In the genomic region with DNA sequence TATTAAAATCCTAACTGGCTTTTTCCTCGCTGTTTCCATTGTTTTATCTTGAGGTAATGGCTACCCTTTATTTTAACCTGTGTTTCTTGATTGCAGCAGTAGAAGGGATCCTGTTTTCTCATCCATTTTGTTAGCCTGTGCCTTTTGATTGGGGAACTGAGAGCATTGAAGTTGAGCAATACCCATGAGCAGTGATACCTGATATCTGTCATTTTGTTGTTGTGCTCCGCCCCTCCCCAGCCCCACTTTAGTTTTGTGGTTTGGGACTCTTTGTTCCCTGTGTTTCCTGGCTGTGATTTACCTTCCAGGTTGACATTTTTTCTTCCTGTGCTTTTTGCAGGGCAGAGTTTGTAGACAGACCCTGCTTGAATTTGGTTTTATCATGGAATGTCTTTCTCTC, we compare ENCODE assay signal across 22 mouse cellular contexts.
"Had no signal": no experiment of that assay in that cellular context is flagged by ENCODE, and none has a peak within 500 bp of the region (broad histone marks: within the 10 kb centered on the region; RNA-seq: fewer than 3 reads in every experiment).

No protein-coding gene starts in this region.

- H3K4me2 ChIP-seq: limb, embryonic 13.5 days; liver, embryonic 12.5 days; liver, embryonic 15.5 days; midbrain, embryonic 12.5 days; midbrain, embryonic 15.5 days; neural tube, embryonic 13.5 days had no signal

- H3K4me1 ChIP-seq: liver, embryonic 12.5 days; liver, embryonic 15.5 days; midbrain, embryonic 15.5 days; neural tube, embryonic 13.5 days had no signal

- H3K36me3 ChIP-seq: limb, embryonic 13.5 days; liver, embryonic 12.5 days; liver, embryonic 15.5 days; midbrain, embryonic 12.5 days; midbrain, embryonic 15.5 days; neural tube, embryonic 13.5 days had no signal

- H3K27me3 ChIP-seq: limb, embryonic 13.5 days; liver, embryonic 12.5 days; liver, embryonic 15.5 days; midbrain, embryonic 12.5 days; midbrain, embryonic 15.5 days; neural tube, embryonic 13.5 days had no signal

- ATAC-seq: intestine, postnatal 0 days; liver, embryonic 12.5 days; midbrain, embryonic 15.5 days had no signal

- H3K9me3 ChIP-seq: limb, embryonic 13.5 days; liver, embryonic 12.5 days; liver, embryonic 15.5 days; midbrain, embryonic 12.5 days; midbrain, embryonic 15.5 days had no signal

- H3K9ac ChIP-seq: limb, embryonic 13.5 days; liver, embryonic 12.5 days; liver, embryonic 15.5 days; midbrain, embryonic 12.5 days; midbrain, embryonic 15.5 days; neural tube, embryonic 13.5 days had no signal

- H3K4me3 ChIP-seq: layer of hippocampus, adult 2 months; left cerebral cortex, adult 2 months; limb, embryonic 13.5 days; liver, embryonic 12.5 days; liver, embryonic 15.5 days; midbrain, embryonic 12.5 days; midbrain, embryonic 15.5 days; neural tube, embryonic 13.5 days had no signal

- DNase-seq: kidney, adult 2 months; kidney, postnatal 25 days; layer of hippocampus, adult 9-11 months; layer of hippocampus, postnatal 36 days; liver; lung, adult 2 months; lung, postnatal 4 days; retina, postnatal 1 day; right cerebral cortex, postnatal 25 days; thymus, adult 2 months; thymus, postnatal 14 days; thymus, postnatal 4 days had no signal

- H3K27ac ChIP-seq: kidney, postnatal 0 days; layer of hippocampus, adult 2 months; left cerebral cortex, adult 2 months; limb, embryonic 13.5 days; liver, embryonic 12.5 days; liver, embryonic 15.5 days; midbrain, embryonic 12.5 days; midbrain, embryonic 15.5 days; neural tube, embryonic 13.5 days had no signal
